Mouse (Mus musculus): Measurements from ENCODE around the gene Sema3b.

DNA sequence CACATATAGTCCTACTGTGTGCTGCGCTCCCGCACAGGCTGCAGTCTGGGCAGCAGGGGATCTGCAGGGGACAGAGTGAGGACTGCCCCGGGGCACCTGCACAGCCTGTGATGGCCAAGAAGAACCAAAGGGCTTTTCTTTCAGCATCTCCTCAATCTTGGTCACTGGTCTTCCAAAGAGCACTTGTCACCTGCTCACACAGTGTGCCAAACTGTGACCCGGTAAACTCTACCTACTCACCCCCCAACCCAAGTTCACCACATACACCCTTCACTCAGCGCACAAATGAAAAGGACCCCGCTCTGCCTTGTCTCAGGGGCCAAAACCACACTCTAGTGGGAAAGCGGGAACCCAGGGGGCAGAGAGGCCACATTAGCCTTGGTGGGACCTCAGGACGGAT is 22.8 kb upstream of the Sema3b start:
- TF ChIP-seq CTCF (IDR thresholded peaks at IDR 0.05; ENCODE audit: low read depth) (no peak), EP300 (IDR thresholded peaks at IDR 0.05; ENCODE audit: low read depth) (no peak)
